Mouse (Mus musculus): ENCODE measurements around the gene Sec14l4. TPM values are rescaled to one million over a fixed set of nuclear protein-coding genes. Genes with fewer than 3 reads are reported as not detected.

Sec14l4 gene
- polyA plus RNA-seq (2012; ENCODE audit: low replicate concordance), result not detected in 2 replicates

DNA sequence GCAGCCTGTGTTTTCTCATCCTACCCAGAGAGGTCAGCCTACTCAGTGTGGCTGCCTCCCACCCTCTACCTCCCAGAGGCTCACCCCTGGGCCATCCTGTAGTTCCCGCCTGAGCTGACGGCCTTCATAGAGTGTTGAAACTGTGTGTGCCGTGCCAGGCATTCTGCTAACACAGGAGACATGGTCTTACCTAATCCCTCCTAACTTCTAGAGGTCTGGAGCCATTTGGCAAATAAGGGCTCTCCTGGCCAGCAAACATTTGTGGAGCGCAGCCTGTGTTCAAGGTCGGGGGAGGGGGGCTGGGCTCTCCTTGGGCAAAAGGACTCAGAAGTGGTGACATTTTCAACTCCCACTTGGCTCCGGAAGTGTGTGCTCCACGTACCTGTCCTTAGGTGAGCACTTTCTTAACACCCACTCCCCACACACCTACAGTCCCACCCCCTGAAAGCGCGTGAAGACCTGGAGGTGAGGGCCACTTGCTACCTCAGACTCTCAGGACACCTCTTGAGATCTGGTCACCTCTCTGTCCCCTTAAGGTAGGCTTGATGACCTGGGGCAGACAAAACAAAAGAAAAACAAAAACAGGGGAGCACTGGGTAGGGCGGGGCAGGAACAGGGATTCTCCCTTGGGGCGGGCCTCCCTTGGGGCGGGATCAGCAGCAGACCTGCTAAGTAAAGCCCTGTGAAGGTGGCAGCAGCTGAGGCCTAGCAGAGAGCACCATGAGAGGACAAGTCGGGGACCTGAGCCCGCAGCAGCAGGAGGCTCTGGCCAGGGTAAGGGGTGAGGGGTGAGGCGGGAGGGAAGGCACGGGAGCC is at the start of gene Sec14l4:
TSS of gene Sec14l4 (plus strand) at position 337 of the 816 bp plus-strand sequence.

GRCm38 (mm10) chr11:3983291-3983862 is 47.9 kb upstream of the Sec14l4 start, which contains the start of gene Gal3st1:
TSS of gene Gal3st1 (plus strand) at chr11:3983636.

DNA sequence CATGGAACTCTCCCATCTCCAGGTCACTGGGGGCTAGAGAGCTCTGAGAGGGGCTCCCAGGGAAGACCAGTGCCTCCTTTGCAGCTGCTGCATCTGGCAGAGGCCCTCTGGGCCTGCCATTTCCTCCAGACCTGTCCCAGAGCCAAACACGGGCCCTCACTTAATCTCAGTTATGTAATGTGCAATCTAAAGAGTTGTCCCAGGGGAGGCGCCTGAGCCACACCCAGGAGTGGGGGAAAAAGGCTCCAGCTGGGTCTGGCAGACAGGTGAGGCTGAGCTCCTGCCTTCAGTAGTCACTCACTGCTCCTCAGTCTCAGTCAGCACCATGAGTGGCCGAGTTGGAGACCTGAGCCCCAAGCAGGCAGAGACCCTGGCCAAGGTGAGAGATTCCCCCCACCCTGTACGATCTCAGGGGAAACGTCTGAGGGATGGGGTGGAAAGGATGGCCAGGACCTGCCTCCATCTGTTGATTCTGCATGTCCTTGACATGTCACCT is 33.4 kb downstream of the Sec14l4 start, which contains the start of gene Sec14l3:
TSS of gene Sec14l3 (plus strand) at position 215 of the 496 bp plus-strand sequence.

GRCm38 (mm10) chr11:4095171-4096053 is 64.2 kb downstream of the Sec14l4 start, which contains the start of gene Mtfp1:
TSS of gene Mtfp1 (minus strand) at chr11:4095445.

Other genes starting within 250 kb of the Sec14l4 start
- gene Osbp2, start 167.6 kb upstream of the Sec14l4 start, polyA plus RNA-seq (2012; ENCODE audit: low replicate concordance), result 0.08 TPM in 1 of 2 replicates, not detected in the other
- not detected in 2 replicates for gene 4921536K21Rik, start 136.4 kb upstream of the Sec14l4 start, polyA plus RNA-seq (2012; ENCODE audit: low replicate concordance)
- gene Dusp18, start 136.2 kb upstream of the Sec14l4 start, polyA plus RNA-seq (2012; ENCODE audit: low replicate concordance), result 0.11 TPM in 1 of 2 replicates, not detected in the other
- 2.2 and 2.3 TPM in 2 replicates for gene Slc35e4, start 116.8 kb upstream of the Sec14l4 start, polyA plus RNA-seq (2012; ENCODE audit: low replicate concordance)
- 1.8 and 8.2 TPM in 2 replicates for gene Tcn2, start 99.3 kb upstream of the Sec14l4 start, polyA plus RNA-seq (2012; ENCODE audit: low replicate concordance)
- gene Pes1, start 67.5 kb upstream of the Sec14l4 start, polyA plus RNA-seq (2012; ENCODE audit: low replicate concordance), result 10.9 and 45.9 TPM in 2 replicates
- not detected in 2 replicates for gene 4930556J24Rik, start 54.7 kb upstream of the Sec14l4 start, polyA plus RNA-seq (2012; ENCODE audit: low replicate concordance)
- gene Gal3st1, start 47.8 kb upstream of the Sec14l4 start, polyA plus RNA-seq (2012; ENCODE audit: low replicate concordance), result not detected in 2 replicates
- not detected in 2 replicates for gene Sec14l3, start 33.4 kb downstream of the Sec14l4 start, polyA plus RNA-seq (2012; ENCODE audit: low replicate concordance)
- gene Mtfp1, start 64.0 kb downstream of the Sec14l4 start, polyA plus RNA-seq (2012; ENCODE audit: low replicate concordance), result 14.6 and 26.5 TPM in 2 replicates
- 9.2 and 18.3 TPM in 2 replicates for gene Sec14l2, start 92.0 kb downstream of the Sec14l4 start, polyA plus RNA-seq (2012; ENCODE audit: low replicate concordance)
- gene Rnf215, start 103.7 kb downstream of the Sec14l4 start, polyA plus RNA-seq (2012; ENCODE audit: low replicate concordance), result 11.0 and 14.2 TPM in 2 replicates
- 2.2 and 2.6 TPM in 2 replicates for gene Ccdc157, start 128.8 kb downstream of the Sec14l4 start, polyA plus RNA-seq (2012; ENCODE audit: low replicate concordance)
- 41.2 and 118 TPM in 2 replicates for gene Sf3a1, start 128.9 kb downstream of the Sec14l4 start, polyA plus RNA-seq (2012; ENCODE audit: low replicate concordance)
- 20.7 and 21.4 TPM in 2 replicates for gene Tbc1d10a, start 155.3 kb downstream of the Sec14l4 start, polyA plus RNA-seq (2012; ENCODE audit: low replicate concordance)
- gene Castor1, start 186.8 kb downstream of the Sec14l4 start, polyA plus RNA-seq (2012; ENCODE audit: low replicate concordance), result 0.73 and 2.3 TPM in 2 replicates
- gene Osm, start 205.0 kb downstream of the Sec14l4 start, polyA plus RNA-seq (2012; ENCODE audit: low replicate concordance), result 9.5 and 12.7 TPM in 2 replicates
- gene Lif, start 226.1 kb downstream of the Sec14l4 start, polyA plus RNA-seq (2012; ENCODE audit: low replicate concordance), result 0.23 and 0.86 TPM in 2 replicates